Mouse (Mus musculus): ENCODE measurements around the gene Arid1a. TPM values are rescaled to one million over a fixed set of nuclear protein-coding genes. Genes with fewer than 3 reads are reported as not detected.

Gene Arid1a
- polyA plus RNA-seq, 1 experiment from 2014 or later, result 40.5 TPM

GRCm38 (mm10) chr4:133688417-133689067 is 68.0 kb downstream of the Arid1a start:
- Histone ChIP-seq H3K4me2 (ENCODE audit: low read length) (no peak overlapping the region), H3K9me3 (ENCODE audit: control insufficient read depth, low read length) (no peaks in the 10 kb centered on the region), H3K9ac (ENCODE audit: low read length) (no peak overlapping the region), H3K27ac (ENCODE audit: low read depth) (peak overlapping the region; percentile 7; the same call in 1 of the 2 replicates), H3K4me3 (ENCODE audit: low read depth, low read length) (no peak overlapping the region), H3K4me1 (replicated peaks; ENCODE audit: control insufficient read depth, insufficient read depth, low read length) (peaks cover 40% of the 10 kb centered on the region), H3K36me3 (ENCODE audit: control insufficient read depth, insufficient read depth, low read length) (peaks cover 100% of the 10 kb centered on the region), H3K27me3 (replicated peaks; ENCODE audit: control insufficient read depth, insufficient read depth, low read length) (no peaks in the 10 kb centered on the region)
- WGBS, result 34% methylated on average over 7 of the region's 7 CpGs
- peak; percentile 67 for ATAC-seq (replicated peaks; ENCODE audit: low FRiP score, low TSS enrichment, low read depth)
- DNase-seq (ENCODE audit: low spot score), result no peak

GRCm38 (mm10) chr4:133687126-133687525 is 69.4 kb downstream of the Arid1a start:
- 88% methylated on average over 5 of the region's 5 CpGs for WGBS
- no peak for ATAC-seq (replicated peaks; ENCODE audit: low FRiP score, low TSS enrichment, low read depth)
- peaks cover 100% of the 10 kb centered on the region for H3K36me3 ChIP-seq (ENCODE audit: control insufficient read depth, insufficient read depth, low read length)

GRCm38 (mm10) chr4:133686512-133686911 is 70.1 kb downstream of the Arid1a start:
- ATAC-seq (replicated peaks; ENCODE audit: low FRiP score, low TSS enrichment, low read depth) (no peak), DNase-seq (ENCODE audit: low spot score) (no peak)
- no peak overlapping the region for H3K9ac ChIP-seq (ENCODE audit: low read length)
- no peaks in the 10 kb centered on the region for H3K9me3 ChIP-seq (ENCODE audit: control insufficient read depth, low read length)
- peaks cover 35% of the 10 kb centered on the region for H3K4me1 ChIP-seq (replicated peaks; ENCODE audit: control insufficient read depth, insufficient read depth, low read length)
- H3K27ac ChIP-seq (ENCODE audit: low read depth), result no peak overlapping the region
- peaks cover 100% of the 10 kb centered on the region for H3K36me3 ChIP-seq (ENCODE audit: control insufficient read depth, insufficient read depth, low read length)
- H3K4me3 ChIP-seq (ENCODE audit: low read depth, low read length), result no peak overlapping the region
- 86% methylated on average over 11 of the region's 11 CpGs for WGBS
- H3K27me3 ChIP-seq (replicated peaks; ENCODE audit: control insufficient read depth, insufficient read depth, low read length), result no peaks in the 10 kb centered on the region
- no peak overlapping the region for H3K4me2 ChIP-seq (ENCODE audit: low read length)

More at GRCm38 (mm10) chr4:133687126-133687525, 69.4 kb downstream of the Arid1a start:
- peaks cover 40% of the 10 kb centered on the region for H3K4me1 ChIP-seq (replicated peaks; ENCODE audit: control insufficient read depth, insufficient read depth, low read length)
- no peaks in the 10 kb centered on the region for H3K27me3 ChIP-seq (replicated peaks; ENCODE audit: control insufficient read depth, insufficient read depth, low read length)
- no peak overlapping the region for H3K4me3 ChIP-seq (ENCODE audit: low read depth, low read length)
- no peak overlapping the region for H3K4me2 ChIP-seq (ENCODE audit: low read length)
- H3K9me3 ChIP-seq (ENCODE audit: control insufficient read depth, low read length), result no peaks in the 10 kb centered on the region
- H3K9ac ChIP-seq (ENCODE audit: low read length), result no peak overlapping the region
- H3K27ac ChIP-seq (ENCODE audit: low read depth), result no peak overlapping the region
- DNase-seq (ENCODE audit: low spot score), result no peak

GRCm38 (mm10) chr4:133680206-133680786 is 76.3 kb downstream of the Arid1a start:
- H3K4me2 ChIP-seq (ENCODE audit: low read length), result no peak overlapping the region
- ATAC-seq (replicated peaks; ENCODE audit: low FRiP score, low TSS enrichment, low read depth) (no peak), DNase-seq (ENCODE audit: low spot score) (no peak)
- H3K4me1 ChIP-seq (replicated peaks; ENCODE audit: control insufficient read depth, insufficient read depth, low read length), result peaks cover 20% of the 10 kb centered on the region
- no peak overlapping the region for H3K9ac ChIP-seq (ENCODE audit: low read length)
- H3K9me3 ChIP-seq (ENCODE audit: control insufficient read depth, low read length), result no peaks in the 10 kb centered on the region
- no peak overlapping the region for H3K4me3 ChIP-seq (ENCODE audit: low read depth, low read length)
- H3K27me3 ChIP-seq (replicated peaks; ENCODE audit: control insufficient read depth, insufficient read depth, low read length), result no peaks in the 10 kb centered on the region
- no peak overlapping the region for H3K27ac ChIP-seq (ENCODE audit: low read depth)
- peaks cover 71% of the 10 kb centered on the region for H3K36me3 ChIP-seq (ENCODE audit: control insufficient read depth, insufficient read depth, low read length)
- 88% methylated on average over 14 of the region's 14 CpGs for WGBS

- peaks cover 65% of the 10 kb centered on the region for H3K36me3 ChIP-seq (ENCODE audit: control insufficient read depth, insufficient read depth, low read length)
- no peak overlapping the region for H3K27ac ChIP-seq (ENCODE audit: low read depth)
- no peaks in the 10 kb centered on the region for H3K27me3 ChIP-seq (replicated peaks; ENCODE audit: control insufficient read depth, insufficient read depth, low read length)
- ATAC-seq (replicated peaks; ENCODE audit: low FRiP score, low TSS enrichment, low read depth), result no peak
- H3K9ac ChIP-seq (ENCODE audit: low read length), result no peak overlapping the region
- no peak overlapping the region for H3K4me3 ChIP-seq (ENCODE audit: low read depth, low read length)
- DNase-seq (ENCODE audit: low spot score), result no peak
- 83% methylated on average over 7 of the region's 7 CpGs for WGBS
- H3K4me1 ChIP-seq (replicated peaks; ENCODE audit: control insufficient read depth, insufficient read depth, low read length), result peaks cover 22% of the 10 kb centered on the region
- H3K9me3 ChIP-seq (ENCODE audit: control insufficient read depth, low read length), result no peaks in the 10 kb centered on the region
- H3K4me2 ChIP-seq (ENCODE audit: low read length), result no peak overlapping the region
Measured at GRCm38 (mm10) chr4:133679629-133680028, 76.9 kb downstream of the Arid1a start.

- H3K36me3 ChIP-seq (ENCODE audit: control insufficient read depth, insufficient read depth, low read length), result peaks cover 41% of the 10 kb centered on the region
Measured at GRCm38 (mm10) chr4:133677266-133677665, 79.3 kb downstream of the Arid1a start.

GRCm38 (mm10) chr4:133676189-133676588 is 80.4 kb downstream of the Arid1a start:
- DNase-seq (ENCODE audit: low spot score) (no peak), ATAC-seq (replicated peaks; ENCODE audit: low FRiP score, low TSS enrichment, low read depth) (no peak)
- H3K4me2 ChIP-seq (ENCODE audit: low read length), result 0 out of 2 replicates have a peak overlapping the region, but pooled peaks have one; percentile 2

More at GRCm38 (mm10) chr4:133677266-133677665, 79.3 kb downstream of the Arid1a start:
- no peak for DNase-seq (ENCODE audit: low spot score)
- Histone ChIP-seq H3K4me2 (ENCODE audit: low read length) (no peak overlapping the region), H3K9me3 (ENCODE audit: control insufficient read depth, low read length) (no peaks in the 10 kb centered on the region), H3K4me1 (replicated peaks; ENCODE audit: control insufficient read depth, insufficient read depth, low read length) (peaks cover 28% of the 10 kb centered on the region), H3K27ac (ENCODE audit: low read depth) (no peak overlapping the region), H3K27me3 (replicated peaks; ENCODE audit: control insufficient read depth, insufficient read depth, low read length) (no peaks in the 10 kb centered on the region), H3K9ac (ENCODE audit: low read length) (no peak overlapping the region), H3K4me3 (ENCODE audit: low read depth, low read length) (no peak overlapping the region)
- 79% methylated on average over 7 of the region's 7 CpGs for WGBS
- no peak for ATAC-seq (replicated peaks; ENCODE audit: low FRiP score, low TSS enrichment, low read depth)

GRCm38 (mm10) chr4:133675594-133676016 is 81.0 kb downstream of the Arid1a start:
- Histone ChIP-seq H3K27me3 (replicated peaks; ENCODE audit: control insufficient read depth, insufficient read depth, low read length) (no peaks in the 10 kb centered on the region), H3K4me1 (replicated peaks; ENCODE audit: control insufficient read depth, insufficient read depth, low read length) (peaks cover 32% of the 10 kb centered on the region), H3K9ac (ENCODE audit: low read length) (0 out of 2 replicates have a peak overlapping the region, but pooled peaks have one; percentile 16), H3K27ac (ENCODE audit: low read depth) (peak overlapping the region; percentile 57; the same call in 1 of the 2 replicates), H3K4me2 (ENCODE audit: low read length) (peak overlapping the region; percentile 2; the same call in 1 of the 2 replicates), H3K9me3 (ENCODE audit: control insufficient read depth, low read length) (no peaks in the 10 kb centered on the region), H3K4me3 (ENCODE audit: low read depth, low read length) (no peak overlapping the region), H3K36me3 (ENCODE audit: control insufficient read depth, insufficient read depth, low read length) (peaks cover 24% of the 10 kb centered on the region)
- 2% methylated on average over 5 of the region's 5 CpGs for WGBS
- DNase-seq (ENCODE audit: low spot score) (peak; percentile 62), ATAC-seq (replicated peaks; ENCODE audit: low FRiP score, low TSS enrichment, low read depth) (no peak)

More at GRCm38 (mm10) chr4:133676189-133676588, 80.4 kb downstream of the Arid1a start:
- H3K4me3 ChIP-seq (ENCODE audit: low read depth, low read length), result no peak overlapping the region
- 24% methylated on average over 3 of the region's 3 CpGs for WGBS
- no peaks in the 10 kb centered on the region for H3K27me3 ChIP-seq (replicated peaks; ENCODE audit: control insufficient read depth, insufficient read depth, low read length)
- no peak overlapping the region for H3K9ac ChIP-seq (ENCODE audit: low read length)
- H3K9me3 ChIP-seq (ENCODE audit: control insufficient read depth, low read length), result no peaks in the 10 kb centered on the region
- H3K27ac ChIP-seq (ENCODE audit: low read depth), result peak overlapping the region; percentile 57; the same call in 1 of the 2 replicates
- peaks cover 30% of the 10 kb centered on the region for H3K36me3 ChIP-seq (ENCODE audit: control insufficient read depth, insufficient read depth, low read length)
- peaks cover 28% of the 10 kb centered on the region for H3K4me1 ChIP-seq (replicated peaks; ENCODE audit: control insufficient read depth, insufficient read depth, low read length)

All from intestine, embryonic 14.5 days (tissue).